Mouse (Mus musculus) ES-Bruce4 (cell line): Measurements from ENCODE around the gene Mrps34. TPM values are rescaled to one million over a fixed set of nuclear protein-coding genes. Genes with fewer than 3 reads are reported as not detected.
A peak's percentile ranks its signal among the peaks of the same experiment; 100 is the strongest.

ENCODE experiments used
- H3K27ac ChIP-seq: 2 replicates; pipeline ENCODE4 v1.5.1; 2012; ENCODE audit warnings: low read length, inconsistent platforms; ENCODE audit not compliant: insufficient read depth
- H3K27me3 ChIP-seq: 2 replicates; pipeline ENCODE4 v1.6.1; 2012; ENCODE audit warnings: mild to moderate bottlenecking, low read length, inconsistent platforms; ENCODE audit not compliant: control insufficient read depth, poor library complexity, insufficient read depth, severe bottlenecking
- H3K36me3 ChIP-seq: 2 replicates; pipeline ENCODE4 v1.6.1; 2012; ENCODE audit warnings: inconsistent platforms, mild to moderate bottlenecking, low read length, moderate library complexity; ENCODE audit not compliant: control insufficient read depth, poor library complexity, insufficient read depth, severe bottlenecking
- H3K4me1 ChIP-seq: one replicate; pipeline ENCODE4 v1.8.1; 2011; ENCODE audit warnings: low read length; ENCODE audit not compliant: control insufficient read depth, insufficient read depth
- H3K4me3 ChIP-seq: 2 replicates; pipeline ENCODE4 v1.5.1; 2011; ENCODE audit warnings: low read depth, mild to moderate bottlenecking, low read length
- H3K9ac ChIP-seq: 2 replicates; pipeline ENCODE4 v1.6.1; 2012; ENCODE audit warnings: low read depth, mild to moderate bottlenecking, inconsistent platforms; ENCODE audit not compliant: poor library complexity, severe bottlenecking
- H3K9me3 ChIP-seq: replicated peaks from 2 replicates; pipeline ENCODE4 v1.6.1; 2012; ENCODE audit warnings: mild to moderate bottlenecking, low read length, inconsistent platforms; ENCODE audit not compliant: control insufficient read depth, poor library complexity, insufficient read depth, severe bottlenecking
- CTCF ChIP-seq: IDR thresholded peaks from one replicate; pipeline ENCODE4 v1.8.1; 2011; ENCODE audit warnings: low read depth, low read length
- EP300 ChIP-seq: IDR thresholded peaks from 2 replicates; pipeline ENCODE4 v1.6.1; 2011; ENCODE audit warnings: low read depth, low read length; ENCODE audit not compliant: insufficient read depth
- POLR2A ChIP-seq: IDR thresholded peaks from one replicate; pipeline ENCODE4 v1.8.1; 2011; ENCODE audit warnings: low read length; ENCODE audit not compliant: insufficient read depth
- polyA plus RNA-seq: library from polyadenylated mRNA; stranded (reverse); fragments of >200 nt; gene quantifications from 2 replicates; pipeline ENCODE4 v1.2.4, GENCODE M21; 2011; ENCODE audit warnings: low read depth; ENCODE audit not compliant: missing spikeins, insufficient read depth, insufficient read length

The Mrps34 gene
- 29.9 and 35.5 TPM in 2 replicates for polyA plus RNA-seq

- Histone ChIP-seq H3K9me3 (no peaks in the 10 kb centered on the region), H3K36me3 (no peaks in the 10 kb centered on the region), H3K27me3 (no peaks in the 10 kb centered on the region), H3K9ac (peak within 1 kb of the TSS; percentile 68), H3K27ac (no peak within 1 kb of the TSS), H3K4me1 (no peaks in the 10 kb centered on the region), H3K4me3 (peak within 1 kb of the TSS; percentile 77)
- TF ChIP-seq EP300 (0 out of 2 replicates have a peak, but pooled peaks have one; percentile 9), POLR2A (peak; percentile 17), CTCF (no peak)
Measured at GRCm38 (mm10) chr17:24894995-24895547, at the start of gene Mrps34, which contains the start of gene Eme2. Gene Mrps34, plus strand, starts transcription at chr17:24895116. Gene Eme2, minus strand, starts transcription at chr17:24895087.

GRCm38 (mm10) chr17:24847386-24847785 lies 47.5 kb upstream of the Mrps34 start:
- no peaks in the 10 kb centered on the region for H3K36me3 ChIP-seq
- peaks cover 2% of the 10 kb centered on the region for H3K4me1 ChIP-seq
- no peak overlapping the region for H3K4me3 ChIP-seq
- H3K27ac ChIP-seq, result no peak overlapping the region
- TF ChIP-seq EP300, result no peak
- no peak for TF ChIP-seq POLR2A
- TF ChIP-seq CTCF, result no peak
- no peaks in the 10 kb centered on the region for H3K27me3 ChIP-seq
- no peak overlapping the region for H3K9ac ChIP-seq
- no peaks in the 10 kb centered on the region for H3K9me3 ChIP-seq

GRCm38 (mm10) chr17:24848600-24849031 lies 46.3 kb upstream of the Mrps34 start:
- Histone ChIP-seq H3K9ac (0 out of 2 replicates have a peak overlapping the region, but pooled peaks have one; percentile 23), H3K27ac (no peak overlapping the region), H3K4me3 (no peak overlapping the region), H3K9me3 (no peaks in the 10 kb centered on the region), H3K4me1 (peaks cover 2% of the 10 kb centered on the region), H3K36me3 (no peaks in the 10 kb centered on the region), H3K27me3 (no peaks in the 10 kb centered on the region)
- TF ChIP-seq CTCF, result no peak
- no peak for TF ChIP-seq EP300
- no peak for TF ChIP-seq POLR2A

GRCm38 (mm10) chr17:24849733-24850064 lies 45.2 kb upstream of the Mrps34 start:
- no peaks in the 10 kb centered on the region for H3K9me3 ChIP-seq
- peak overlapping the region; percentile 65 for H3K27ac ChIP-seq
- no peaks in the 10 kb centered on the region for H3K27me3 ChIP-seq
- H3K9ac ChIP-seq, result peak overlapping the region; percentile 18
- no peak for TF ChIP-seq EP300
- no peak for TF ChIP-seq POLR2A
- TF ChIP-seq CTCF, result no peak
- H3K4me3 ChIP-seq, result peak overlapping the region; percentile 69
- peaks cover 2% of the 10 kb centered on the region for H3K4me1 ChIP-seq
- H3K36me3 ChIP-seq, result no peaks in the 10 kb centered on the region

- Histone ChIP-seq H3K4me3 (peak within 1 kb of the TSS; percentile 73), H3K4me1 (peaks cover 2% of the 10 kb centered on the region), H3K9ac (peak within 1 kb of the TSS; percentile 43), H3K27ac (peak within 1 kb of the TSS; percentile 65), H3K27me3 (no peaks in the 10 kb centered on the region), H3K9me3 (no peaks in the 10 kb centered on the region), H3K36me3 (no peaks in the 10 kb centered on the region)
- TF ChIP-seq EP300 (no peak), POLR2A (peak; percentile 39)
Measured at GRCm38 (mm10) chr17:24850065-24850772, 44.7 kb upstream of the Mrps34 start, which contains the start of gene Fahd1. Gene Fahd1, minus strand, starts transcription at chr17:24850364.

- no peak overlapping the region for H3K27ac ChIP-seq
- peak overlapping the region; percentile 73 for H3K4me3 ChIP-seq
- no peaks in the 10 kb centered on the region for H3K9me3 ChIP-seq
- peaks cover 3% of the 10 kb centered on the region for H3K4me1 ChIP-seq
- no peaks in the 10 kb centered on the region for H3K36me3 ChIP-seq
- no peaks in the 10 kb centered on the region for H3K27me3 ChIP-seq
- no peak for TF ChIP-seq EP300
- TF ChIP-seq POLR2A, result no peak
- TF ChIP-seq CTCF, result no peak
- H3K9ac ChIP-seq, result peak overlapping the region; percentile 43
Measured at GRCm38 (mm10) chr17:24850773-24851127, 44.2 kb upstream of the Mrps34 start.
